Mouse (Mus musculus) limb, embryonic 10.5 days (tissue): Measurements from ENCODE around the gene Akr1b8. TPM values are rescaled to one million over a fixed set of nuclear protein-coding genes. Genes with fewer than 3 reads are reported as not detected.

Experiments
- DNase-seq: peaks from one replicate; pipeline ENCODE4 v3.0.0-alpha.2; 2017; ENCODE audit warnings: low spot score
- H3K27ac ChIP-seq: fragments of 300-500 bp; sonication (generic); 2 replicates; pipeline ENCODE4 v1.5.1; 2016; ENCODE audit warnings: mild to moderate bottlenecking
- H3K27me3 ChIP-seq: fragments of 300-500 bp; sonication (generic); 2 replicates; pipeline ENCODE4 v1.6.1; 2016; ENCODE audit warnings: low read depth, mild to moderate bottlenecking; ENCODE audit not compliant: poor library complexity, severe bottlenecking
- H3K36me3 ChIP-seq: fragments of 300-500 bp; sonication (generic); 2 replicates; pipeline ENCODE4 v1.6.1; 2016; ENCODE audit warnings: mild to moderate bottlenecking, moderate library complexity
- H3K4me1 ChIP-seq: fragments of 300-500 bp; sonication (generic); 2 replicates; pipeline ENCODE4 v1.6.1; 2016
- H3K4me3 ChIP-seq: fragments of 300-500 bp; sonication (generic); 2 replicates; pipeline ENCODE4 v1.5.1; 2016; ENCODE audit warnings: mild to moderate bottlenecking, moderate library complexity
- H3K9me3 ChIP-seq: fragments of 300-500 bp; sonication (generic); replicated peaks from 2 replicates; pipeline ENCODE4 v1.6.1; 2016; ENCODE audit warnings: mild to moderate bottlenecking
- WGBS: fragments of 180-500 bp; shearing (Covaris S2); methylation state at CpG from one replicate; pipeline ENCODE4 v1.1.7; 2016; 5-methylcytosine and 5-hydroxymethylcytosine counted together
- polyA plus RNA-seq: library from polyadenylated mRNA; unstranded; fragments of >200 nt; fragmentation: Nextera tagmentation; extraction: Ambion mirVana; gene quantifications from 2 replicates; pipeline ENCODE4 v1.2.1, GENCODE M21; 2016

The Akr1b8 gene
- 9.2 and 9.4 TPM in 2 replicates for polyA plus RNA-seq

DNA sequence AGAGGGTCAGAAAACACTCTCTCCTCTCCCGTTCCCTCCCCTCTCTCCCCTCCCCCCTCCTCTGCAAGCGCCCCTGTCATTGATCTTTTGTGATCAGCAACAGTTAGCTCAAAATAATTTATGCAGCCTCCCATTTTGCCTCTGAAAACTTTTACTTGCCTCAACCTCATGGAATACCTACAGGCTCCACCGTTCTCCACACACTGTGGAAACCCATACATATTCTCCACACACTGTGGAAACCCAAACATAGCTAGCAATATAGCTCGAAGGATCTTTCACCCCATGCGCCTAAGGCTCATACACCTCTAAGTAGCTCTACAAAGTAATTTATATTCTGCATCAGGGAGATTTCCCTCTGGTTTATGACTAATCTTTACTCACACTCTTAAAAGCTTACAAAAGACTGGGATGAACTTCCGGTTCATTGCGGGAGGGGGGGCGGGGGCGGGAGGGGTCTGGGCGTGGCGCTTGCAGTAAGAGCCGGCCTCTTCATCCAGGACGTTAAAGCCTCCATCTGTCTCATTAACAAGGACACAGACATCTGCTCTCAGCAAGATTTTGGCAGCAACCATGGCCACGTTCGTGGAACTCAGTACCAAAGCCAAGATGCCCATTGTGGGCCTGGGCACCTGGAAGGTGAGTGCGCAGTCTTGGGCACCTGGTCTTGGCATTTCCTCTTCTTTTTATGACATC lies at the start of gene Akr1b8:
Gene Akr1b8 (plus strand): TSS at position 462 of the 696 bp plus-strand sequence.
- H3K27me3 ChIP-seq: no peaks in the 10 kb centered on the region
- H3K36me3 ChIP-seq: no peaks in the 10 kb centered on the region
- peak; percentile 58 for DNase-seq
- peaks cover 20% of the 10 kb centered on the region for H3K4me1 ChIP-seq
- 12% methylated on average over 16 of the region's 16 CpGs for WGBS
- H3K4me3 ChIP-seq: peak within 1 kb of the TSS; percentile 46
- no peaks in the 10 kb centered on the region for H3K9me3 ChIP-seq
- peak within 1 kb of the TSS; percentile 83 for H3K27ac ChIP-seq

DNA sequence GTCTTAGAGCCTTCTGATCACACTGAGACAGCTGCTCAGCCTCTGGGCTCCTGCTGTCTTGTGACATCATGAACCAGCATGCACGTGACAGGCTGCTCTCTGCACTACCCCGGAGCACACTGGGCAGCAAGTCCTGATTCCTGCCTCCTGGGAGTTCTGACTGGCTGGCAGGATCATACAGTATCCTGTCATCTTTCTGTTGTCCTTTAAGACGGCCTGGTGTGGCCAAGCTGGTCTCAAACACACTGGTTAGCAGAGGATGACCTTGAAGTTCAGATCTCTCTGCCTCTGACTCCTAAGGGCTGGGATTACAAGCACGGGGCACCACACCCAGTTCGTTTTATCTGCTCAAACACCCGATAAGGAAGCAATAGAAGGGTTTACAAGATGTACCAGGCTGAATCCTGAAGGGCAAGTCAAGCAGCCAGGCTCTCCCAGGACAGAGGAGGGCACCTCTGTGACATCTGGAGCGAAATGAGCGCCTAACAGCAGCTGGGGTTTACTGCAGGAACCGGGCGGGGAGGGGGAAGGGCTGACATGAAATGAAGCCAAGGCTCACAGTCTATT lies 49.2 kb upstream of the Akr1b8 start:
- no peak overlapping the region for H3K27ac ChIP-seq
- 85% methylated on average over 10 of the region's 10 CpGs for WGBS
- no peak overlapping the region for H3K4me3 ChIP-seq
- no peaks in the 10 kb centered on the region for H3K4me1 ChIP-seq
- DNase-seq: no peak
- H3K27me3 ChIP-seq: no peaks in the 10 kb centered on the region
- H3K9me3 ChIP-seq: no peaks in the 10 kb centered on the region
- H3K36me3 ChIP-seq: peaks cover 64% of the 10 kb centered on the region

DNA sequence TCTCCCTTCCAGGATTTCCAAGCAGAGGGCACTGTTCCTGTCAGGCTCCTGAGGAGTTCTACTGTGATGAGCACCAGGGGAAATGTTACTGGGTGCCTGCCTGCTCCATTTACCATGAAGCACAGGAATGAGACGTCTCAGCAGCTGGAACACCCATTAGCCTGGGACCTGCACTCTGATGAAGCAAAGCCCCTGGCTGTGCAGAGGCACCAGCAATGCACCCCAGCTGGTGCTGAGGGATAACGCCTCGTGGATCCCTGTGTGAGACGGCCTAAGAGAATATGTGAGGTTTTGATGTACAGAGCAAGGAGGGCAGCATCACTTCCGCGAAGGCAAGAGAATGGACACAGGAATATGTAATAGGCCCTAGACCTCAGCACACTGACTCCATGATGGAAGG lies 47.1 kb upstream of the Akr1b8 start:
- no peaks in the 10 kb centered on the region for H3K27me3 ChIP-seq
- no peaks in the 10 kb centered on the region for H3K9me3 ChIP-seq
- peaks cover 85% of the 10 kb centered on the region for H3K36me3 ChIP-seq
- no peaks in the 10 kb centered on the region for H3K4me1 ChIP-seq
- WGBS: 92% methylated on average over 6 of the region's 6 CpGs
- H3K4me3 ChIP-seq: no peak overlapping the region
- no peak for DNase-seq
- H3K27ac ChIP-seq: no peak overlapping the region

DNA sequence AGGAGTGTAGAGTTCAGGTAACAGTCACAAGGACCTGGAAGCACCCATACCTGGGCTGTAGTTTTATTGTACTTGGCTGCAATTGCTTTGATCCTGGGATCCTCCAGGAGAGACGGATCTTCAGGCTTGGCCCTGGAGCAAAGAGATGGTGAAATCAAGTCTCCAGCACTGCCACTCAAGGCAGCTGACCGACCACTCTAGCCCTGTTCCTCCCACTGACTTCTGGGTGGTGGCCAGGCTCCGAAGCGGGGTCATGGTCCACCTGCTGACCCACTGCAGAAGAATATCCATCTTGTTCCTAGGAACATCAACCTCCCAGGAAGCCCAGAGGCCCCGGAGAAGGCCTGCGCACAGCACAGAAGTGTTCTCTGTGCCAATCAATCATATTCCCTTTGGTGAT lies 44.4 kb upstream of the Akr1b8 start:
- DNase-seq: no peak
- H3K4me1 ChIP-seq: peaks cover 4% of the 10 kb centered on the region; the same call in 1 of the 2 replicates
- 94% methylated on average over 6 of the region's 6 CpGs for WGBS
- no peaks in the 10 kb centered on the region for H3K27me3 ChIP-seq
- H3K9me3 ChIP-seq: no peaks in the 10 kb centered on the region
- H3K36me3 ChIP-seq: peaks cover 85% of the 10 kb centered on the region
- H3K4me3 ChIP-seq: no peak overlapping the region
- no peak overlapping the region for H3K27ac ChIP-seq

DNA sequence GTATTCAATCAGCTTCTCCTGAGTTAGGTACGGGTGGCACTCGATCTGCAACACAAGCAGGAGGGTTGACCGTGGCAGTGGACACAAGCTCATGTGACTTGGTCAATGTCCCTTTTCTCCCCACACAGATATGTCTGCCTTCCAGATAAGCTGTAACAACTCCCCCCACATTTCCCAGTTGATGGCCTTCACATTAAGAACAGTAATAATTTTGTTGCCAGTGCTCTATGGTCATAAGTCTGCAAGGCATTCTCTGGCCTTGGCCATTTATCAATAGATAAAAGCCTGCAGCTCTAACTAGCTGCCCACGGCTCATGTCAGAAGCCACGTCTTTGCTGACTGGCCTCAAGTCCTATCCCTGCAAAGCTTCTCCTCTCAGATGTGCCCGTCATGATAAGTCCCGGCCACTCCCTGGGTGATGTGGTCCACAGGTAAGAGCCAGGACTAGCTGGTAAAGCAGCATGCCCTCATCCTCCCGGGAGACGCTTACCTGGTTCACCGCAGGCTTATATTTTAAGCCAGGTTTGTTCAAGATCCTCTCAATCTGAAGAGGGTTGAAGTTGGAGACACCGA lies 43.8 kb upstream of the Akr1b8 start:
- Histone ChIP-seq H3K9me3 (no peaks in the 10 kb centered on the region), H3K4me3 (no peak overlapping the region), H3K27me3 (no peaks in the 10 kb centered on the region), H3K4me1 (peaks cover 8% of the 10 kb centered on the region; the same call in 1 of the 2 replicates), H3K36me3 (peaks cover 80% of the 10 kb centered on the region), H3K27ac (no peak overlapping the region)
- WGBS: 97% methylated on average over 11 of the region's 11 CpGs
- DNase-seq: no peak

DNA sequence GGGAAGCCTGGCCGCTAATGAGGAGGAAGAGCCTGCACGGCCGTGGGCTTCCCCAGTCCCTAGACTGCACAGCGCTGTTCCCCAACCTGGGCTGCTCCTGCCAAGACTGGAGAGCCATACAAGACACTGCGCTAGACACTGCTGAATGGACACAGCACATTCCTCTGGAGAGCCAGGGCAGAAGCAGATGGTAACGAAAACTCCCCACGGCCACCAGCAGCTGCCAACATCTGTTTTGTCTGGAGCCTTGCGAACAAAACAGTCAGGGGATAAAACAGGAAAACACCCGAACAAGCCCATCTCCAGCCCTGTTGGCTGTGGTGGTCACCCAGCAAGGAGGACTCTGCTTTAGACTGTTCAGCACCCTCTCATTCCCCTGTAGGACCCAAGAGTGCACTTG lies 40.5 kb upstream of the Akr1b8 start:
- Histone ChIP-seq H3K9me3 (no peaks in the 10 kb centered on the region), H3K27ac (no peak overlapping the region), H3K4me3 (no peak overlapping the region), H3K27me3 (no peaks in the 10 kb centered on the region), H3K4me1 (peaks cover 26% of the 10 kb centered on the region), H3K36me3 (peaks cover 47% of the 10 kb centered on the region)
- WGBS: 87% methylated on average over 9 of the region's 9 CpGs
- no peak for DNase-seq

DNA sequence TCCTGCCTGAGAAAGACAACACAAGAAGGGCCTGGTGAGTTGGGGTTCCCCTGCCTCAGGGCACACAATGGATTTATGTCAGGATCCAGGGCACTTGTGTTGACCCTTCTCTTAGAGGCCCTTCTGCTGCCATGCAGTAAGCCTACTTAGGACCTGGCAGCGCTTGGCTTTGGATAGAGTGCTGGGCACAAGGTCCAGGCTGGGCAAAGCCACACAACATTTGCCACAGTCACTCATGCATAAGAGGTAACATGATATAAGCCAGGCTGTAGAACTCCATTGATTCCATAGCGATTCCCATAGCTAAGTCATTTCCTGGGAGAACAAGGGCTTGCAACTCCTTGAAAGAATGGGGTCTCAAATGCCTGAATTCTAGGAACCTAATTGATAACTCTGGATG lies 40.0 kb upstream of the Akr1b8 start:
- peaks cover 42% of the 10 kb centered on the region for H3K36me3 ChIP-seq
- peaks cover 26% of the 10 kb centered on the region for H3K4me1 ChIP-seq
- WGBS: 90% methylated on average over 2 of the region's 2 CpGs
- H3K27ac ChIP-seq: no peak overlapping the region
- no peak overlapping the region for H3K4me3 ChIP-seq
- H3K27me3 ChIP-seq: 0 out of 2 replicates have a peak, but pooled peaks cover 5% of the 10 kb centered on the region
- H3K9me3 ChIP-seq: no peaks in the 10 kb centered on the region
- DNase-seq: no peak

DNA sequence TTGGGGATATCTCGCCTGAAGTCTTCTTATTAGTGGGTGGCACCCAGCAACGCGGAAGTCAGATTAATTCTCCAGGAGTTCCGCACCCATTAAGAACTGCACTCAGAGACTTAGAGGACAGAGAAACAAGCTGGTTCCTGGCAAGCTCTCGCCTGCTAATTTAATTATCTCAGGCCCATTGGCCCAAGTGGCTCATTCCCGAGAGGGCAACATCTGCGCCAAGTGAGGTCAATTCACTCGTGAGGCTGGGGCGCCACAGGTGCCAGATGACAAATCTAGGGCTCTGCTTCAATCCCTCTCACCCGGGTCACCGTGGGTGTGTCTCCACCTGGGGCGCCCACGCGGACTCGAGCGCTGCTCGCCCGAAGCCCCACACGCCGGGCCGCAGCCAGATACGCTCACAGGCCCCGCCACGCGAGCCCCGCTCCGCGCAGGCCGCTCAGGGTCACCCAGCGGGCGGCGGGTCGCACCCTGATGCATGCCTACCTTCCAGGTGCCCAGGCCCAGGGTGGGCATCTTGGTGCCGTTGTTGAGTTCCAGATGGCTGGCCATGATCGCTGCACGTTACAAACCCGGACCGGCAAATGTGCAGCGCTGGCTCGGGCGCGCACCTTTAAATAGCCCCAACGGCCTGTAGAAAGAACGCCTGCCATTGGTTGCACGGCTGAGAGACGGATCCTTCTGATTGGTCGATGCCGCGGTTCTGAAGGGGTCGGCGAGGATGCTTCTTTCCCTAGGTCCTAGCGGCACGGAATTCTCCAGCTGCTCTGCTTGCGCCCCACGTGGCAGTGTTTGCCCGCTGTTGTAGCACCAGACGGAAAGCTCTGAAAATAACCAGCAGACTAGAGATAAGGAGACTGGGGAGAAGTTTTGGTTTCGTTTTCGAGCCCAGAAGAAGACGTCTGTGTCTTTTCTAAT lies 36.8 kb upstream of the Akr1b8 start, which contains the start of gene Akr1b3:
Gene Akr1b3 (minus strand): TSS at position 625 of the 918 bp plus-strand sequence.
- Histone ChIP-seq H3K9me3 (no peaks in the 10 kb centered on the region), H3K36me3 (peaks cover 10% of the 10 kb centered on the region; the same call in 1 of the 2 replicates), H3K4me3 (peak within 1 kb of the TSS; percentile 82), H3K27me3 (0 out of 2 replicates have a peak, but pooled peaks cover 8% of the 10 kb centered on the region), H3K4me1 (peaks cover 26% of the 10 kb centered on the region), H3K27ac (peak within 1 kb of the TSS; percentile 92)
- peak; percentile 90 for DNase-seq
- WGBS: under 1% methylated on average over 60 of the region's 60 CpGs

DNA sequence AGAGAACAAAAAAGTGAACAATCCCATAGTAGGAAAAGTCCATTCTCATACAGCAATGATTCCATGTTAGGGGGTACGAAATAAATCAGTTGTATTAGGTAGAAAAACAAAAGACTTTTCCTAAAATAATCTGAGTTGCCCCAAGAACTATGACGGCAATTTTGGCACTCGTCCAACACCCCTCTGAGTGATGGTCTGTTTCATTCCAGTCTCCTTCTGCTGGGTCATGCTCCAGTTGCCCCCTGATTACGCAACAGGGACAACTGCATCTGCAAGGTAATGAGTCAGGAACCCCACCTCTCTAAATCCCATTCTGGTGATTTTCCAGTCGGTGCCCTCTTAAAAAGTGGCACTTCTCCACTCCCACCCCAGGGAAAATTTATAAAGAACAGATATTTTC lies 35.7 kb upstream of the Akr1b8 start:
- Histone ChIP-seq H3K4me1 (peaks cover 26% of the 10 kb centered on the region), H3K9me3 (no peaks in the 10 kb centered on the region), H3K4me3 (no peak overlapping the region; the same call in 1 of the 2 replicates), H3K36me3 (peaks cover 2% of the 10 kb centered on the region; the same call in 1 of the 2 replicates), H3K27me3 (0 out of 2 replicates have a peak, but pooled peaks cover 8% of the 10 kb centered on the region), H3K27ac (no peak overlapping the region)
- 77% methylated on average over 5 of the region's 5 CpGs for WGBS
- no peak for DNase-seq

DNA sequence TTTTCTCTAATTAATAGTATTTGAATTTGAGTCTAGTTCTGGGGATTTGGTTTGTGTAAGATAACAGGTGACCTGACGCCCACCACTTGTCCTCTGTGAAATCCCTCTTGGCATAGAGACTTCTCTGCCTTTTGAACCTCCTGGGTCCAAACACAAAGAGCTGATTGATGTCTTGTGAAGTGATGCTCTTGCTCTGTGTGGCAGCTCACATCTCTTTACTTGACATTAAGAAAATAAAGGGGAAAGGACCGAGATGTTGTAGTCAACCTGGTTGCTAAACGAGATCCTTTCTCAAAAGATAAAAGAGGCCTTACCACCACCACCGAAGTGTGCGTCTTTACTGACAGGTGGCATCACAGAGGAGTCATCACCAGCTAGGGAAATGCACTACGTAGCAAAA lies 35.3 kb upstream of the Akr1b8 start:
- WGBS: 78% methylated on average over 6 of the region's 6 CpGs
- H3K4me3 ChIP-seq: no peak overlapping the region
- peaks cover 22% of the 10 kb centered on the region for H3K4me1 ChIP-seq
- H3K36me3 ChIP-seq: no peaks in the 10 kb centered on the region
- H3K27ac ChIP-seq: no peak overlapping the region
- DNase-seq: no peak
- no peaks in the 10 kb centered on the region for H3K9me3 ChIP-seq
- H3K27me3 ChIP-seq: 0 out of 2 replicates have a peak, but pooled peaks cover 8% of the 10 kb centered on the region

DNA sequence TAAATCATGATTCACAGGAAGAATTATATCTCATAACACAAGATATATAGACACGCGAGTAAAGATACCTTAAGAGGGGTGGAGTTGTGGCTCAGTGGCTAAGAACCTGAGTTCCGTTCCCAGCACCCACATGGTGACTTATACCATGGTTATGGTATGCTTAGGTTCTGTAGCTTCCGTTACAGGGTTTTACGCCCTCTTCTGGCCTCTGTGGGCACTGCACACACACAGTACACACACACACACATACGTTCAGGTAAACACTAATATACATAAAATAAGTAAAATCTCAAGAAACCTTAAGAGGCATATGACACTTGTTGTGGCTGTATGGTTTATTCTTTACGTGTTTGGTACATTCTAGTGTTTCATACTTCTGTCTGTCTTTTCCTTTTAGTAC lies 31.8 kb upstream of the Akr1b8 start:
- no peak overlapping the region for H3K27ac ChIP-seq
- 95% methylated on average over 7 of the region's 7 CpGs for WGBS
- no peaks in the 10 kb centered on the region for H3K9me3 ChIP-seq
- no peak for DNase-seq
- no peak overlapping the region for H3K4me3 ChIP-seq
- H3K36me3 ChIP-seq: no peaks in the 10 kb centered on the region
- peaks cover under 1% of the 10 kb centered on the region; the same call in 1 of the 2 replicates for H3K4me1 ChIP-seq
- 0 out of 2 replicates have a peak, but pooled peaks cover 8% of the 10 kb centered on the region for H3K27me3 ChIP-seq

DNA sequence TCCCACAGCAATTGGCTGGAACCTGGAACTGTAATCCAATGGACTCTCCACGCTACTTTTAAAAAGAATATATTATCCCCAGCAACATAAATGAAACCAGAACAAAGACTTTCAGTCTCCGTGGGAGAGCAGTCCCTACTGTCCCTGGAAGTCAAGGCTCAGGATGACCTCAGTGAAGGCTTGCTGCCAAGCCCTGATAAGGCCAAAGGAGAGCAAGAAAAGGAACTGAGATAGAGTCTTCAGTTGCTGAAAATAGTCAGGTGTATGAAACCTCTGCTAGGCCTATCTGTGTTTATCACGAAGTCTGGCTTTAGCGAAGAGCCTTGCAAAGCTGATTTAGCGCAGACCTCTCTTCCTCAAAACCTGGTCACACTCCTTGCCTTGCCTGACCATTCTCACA lies 22.5 kb upstream of the Akr1b8 start:
- Histone ChIP-seq H3K9me3 (no peaks in the 10 kb centered on the region), H3K27me3 (no peaks in the 10 kb centered on the region), H3K36me3 (no peaks in the 10 kb centered on the region), H3K27ac (no peak overlapping the region), H3K4me1 (no peaks in the 10 kb centered on the region), H3K4me3 (no peak overlapping the region)
- WGBS: 94% methylated on average over 5 of the region's 5 CpGs
- no peak for DNase-seq
